Comparison of ENCODE assay signal across 8 mouse cellular contexts in genomic region chr16:64872841-64873240, GRCm38 (mm10). TPM values are rescaled to one million over a fixed set of nuclear protein-coding genes. Genes with fewer than 3 reads are reported as not detected.
DNase-seq lines count a peak whose midpoint lies in the region; ATAC-seq and TF ChIP-seq lines count a peak whose summit lies in the region.

No protein-coding gene starts in this region.

- H3K27me3 ChIP-seq in cerebellum, adult 2 months (ENCODE audit: control insufficient read depth, insufficient read depth, low read length): no peaks in the 10 kb centered on the region
- H3K27me3 ChIP-seq in limb, embryonic 14.5 days (ENCODE audit: control insufficient read depth, insufficient read depth, low read length): no peaks in the 10 kb centered on the region
- no peaks in the 10 kb centered on the region for H3K27me3 ChIP-seq in stomach, postnatal 0 days (ENCODE audit: control insufficient read depth, insufficient read depth, low read length)

- H3K27ac ChIP-seq in cerebellum, adult 2 months (ENCODE audit: insufficient read depth, low read length): no peak overlapping the region
- H3K27ac ChIP-seq in limb, embryonic 14.5 days (replicated peaks; ENCODE audit: low read depth, low read length): no peak overlapping the region
- no peak overlapping the region for H3K27ac ChIP-seq in stomach, postnatal 0 days (replicated peaks)

- ATAC-seq in limb, embryonic 14.5 days (ENCODE audit: low FRiP score, low read depth): no peak
- no peak for ATAC-seq in stomach, postnatal 0 days (ENCODE audit: low FRiP score, low TSS enrichment)

- peak overlapping the region; percentile 55 for H3K4me2 ChIP-seq in limb, embryonic 14.5 days (replicated peaks; ENCODE audit: low read depth, low read length, severe bottlenecking)
- H3K4me2 ChIP-seq in stomach, postnatal 0 days (replicated peaks; ENCODE audit: low read depth): peak overlapping the region; percentile 53

- H3K36me3 ChIP-seq in limb, embryonic 14.5 days (ENCODE audit: control insufficient read depth, insufficient read depth, low read length): no peaks in the 10 kb centered on the region
- H3K36me3 ChIP-seq in stomach, postnatal 0 days (ENCODE audit: control insufficient read depth, insufficient read depth, low read length): no peaks in the 10 kb centered on the region

- WGBS in cerebellum, adult 2 months: 3% methylated on average over 7 of the region's 7 CpGs
- 19% methylated on average over 7 of the region's 7 CpGs for WGBS in limb, embryonic 14.5 days
- WGBS in stomach, postnatal 0 days: 9% methylated on average over 7 of the region's 7 CpGs

- no peak for TF ChIP-seq POLR2A in cerebellum, adult 2 months (IDR thresholded peaks at IDR 0.05; ENCODE audit: borderline replicate concordance, insufficient read depth, low read length)
- no peak for TF ChIP-seq POLR2A in limb, embryonic 14.5 days (IDR thresholded peaks at IDR 0.05; ENCODE audit: borderline replicate concordance, extremely low read depth, insufficient read depth, insufficient read length)

- no peak for TF ChIP-seq EP300 in stomach, postnatal 0 days (optimal IDR thresholded peaks at IDR 0.05)

- peak overlapping the region; percentile 99 for H3K4me3 ChIP-seq in cerebellum, adult 2 months (replicated peaks; ENCODE audit: insufficient read depth, low read depth, low read length)
- H3K4me3 ChIP-seq in limb, embryonic 14.5 days (replicated peaks; ENCODE audit: low read length): peak overlapping the region; percentile 68
- H3K4me3 ChIP-seq in stomach, postnatal 0 days (ENCODE audit: low read depth, low read length): peak overlapping the region; percentile 56

- no peak overlapping the region for H3K9ac ChIP-seq in limb, embryonic 14.5 days (ENCODE audit: low read depth, low read length, severe bottlenecking)
- H3K9ac ChIP-seq in stomach, postnatal 0 days (ENCODE audit: low read length): no peak overlapping the region

- no peak for DNase-seq in cerebellum, adult 2 months
- DNase-seq in cerebellum, adult 18-20 months: no peak
- DNase-seq in thymus, postnatal 14 days: peak; percentile 8
- DNase-seq in thymus, postnatal 25 days: no peak
- DNase-seq in limb, embryonic 14.5 days (ENCODE audit: low spot score): no peak
- no peak for DNase-seq in stomach, postnatal 0 days (ENCODE audit: low spot score)
- DNase-seq in ovary, postnatal 14 days (ENCODE audit: low spot score): no peak
- DNase-seq in urinary bladder, postnatal 4 days (ENCODE audit: low spot score in 2 of 2): no peak

- H3K4me1 ChIP-seq in cerebellum, adult 2 months (ENCODE audit: control insufficient read depth, insufficient read depth, low read length): no peaks in the 10 kb centered on the region
- H3K4me1 ChIP-seq in limb, embryonic 14.5 days (ENCODE audit: control insufficient read depth, insufficient read depth, low read length): no peaks in the 10 kb centered on the region
- H3K4me1 ChIP-seq in stomach, postnatal 0 days (replicated peaks; ENCODE audit: control insufficient read depth, insufficient read depth): no peaks in the 10 kb centered on the region; the same call in 1 of the 2 replicates

- no peaks in the 10 kb centered on the region for H3K9me3 ChIP-seq in limb, embryonic 14.5 days (ENCODE audit: control insufficient read depth, low read length)
- H3K9me3 ChIP-seq in stomach, postnatal 0 days (ENCODE audit: control insufficient read depth, low read length): no peaks in the 10 kb centered on the region

- no peak for TF ChIP-seq CTCF in cerebellum, adult 2 months (IDR thresholded peaks at IDR 0.05; ENCODE audit: borderline replicate concordance, insufficient read depth, low read depth, low read length)
- TF ChIP-seq CTCF in stomach, postnatal 0 days (IDR thresholded peaks at IDR 0.05; ENCODE audit: low read depth): no peak

RNA-seq across cellular contexts. Expression of gene Cggbp1, which starts 21.0 kb away (rescaled TPM):
- 39.3 and 40.4 TPM in 2 replicates for polyA plus RNA-seq in cerebellum, adult 2 months (2012; rRNA removed)
- polyA plus RNA-seq in limb, embryonic 14.5 days (2012; rRNA removed): 47.6 and 48.4 TPM in 2 replicates
- polyA plus RNA-seq in limb, embryonic 14.5 days (2014; fragmentation: Nextera tagmentation; extraction: Ambion mirVana): 102 and 105 TPM in 2 replicates
- 32.0 and 36.2 TPM in 2 replicates for polyA plus RNA-seq in stomach, postnatal 0 days (2015; fragmentation: Nextera tagmentation; extraction: Ambion mirVana)

RNA-seq across cellular contexts. Expression of gene Zfp654, which starts 21.4 kb away (rescaled TPM):
- 10.3 and 10.4 TPM in 2 replicates for polyA plus RNA-seq in cerebellum, adult 2 months (2012; rRNA removed)
- polyA plus RNA-seq in limb, embryonic 14.5 days (2012; rRNA removed): 7.0 and 8.1 TPM in 2 replicates
- polyA plus RNA-seq in limb, embryonic 14.5 days (2014; fragmentation: Nextera tagmentation; extraction: Ambion mirVana): 8.0 and 8.6 TPM in 2 replicates
- polyA plus RNA-seq in stomach, postnatal 0 days (2015; fragmentation: Nextera tagmentation; extraction: Ambion mirVana): 2.4 and 2.6 TPM in 2 replicates
